Mouse (Mus musculus) CD4-positive, CD25-positive, alpha-beta regulatory T cell (primary cell): ENCODE data around the gene Wdfy3. TPM values are rescaled to one million over a fixed set of nuclear protein-coding genes. Genes with fewer than 3 reads are reported as not detected.

Experiments
- polyA plus RNA-seq: library from polyadenylated mRNA; unstranded; fragments of 100-300 nt; shearing (Covaris generic); gene quantifications from one replicate; pipeline ENCODE4 v1.2.1, GENCODE M21; 2017

Wdfy3 gene
- 0.12 TPM for polyA plus RNA-seq

DNA sequence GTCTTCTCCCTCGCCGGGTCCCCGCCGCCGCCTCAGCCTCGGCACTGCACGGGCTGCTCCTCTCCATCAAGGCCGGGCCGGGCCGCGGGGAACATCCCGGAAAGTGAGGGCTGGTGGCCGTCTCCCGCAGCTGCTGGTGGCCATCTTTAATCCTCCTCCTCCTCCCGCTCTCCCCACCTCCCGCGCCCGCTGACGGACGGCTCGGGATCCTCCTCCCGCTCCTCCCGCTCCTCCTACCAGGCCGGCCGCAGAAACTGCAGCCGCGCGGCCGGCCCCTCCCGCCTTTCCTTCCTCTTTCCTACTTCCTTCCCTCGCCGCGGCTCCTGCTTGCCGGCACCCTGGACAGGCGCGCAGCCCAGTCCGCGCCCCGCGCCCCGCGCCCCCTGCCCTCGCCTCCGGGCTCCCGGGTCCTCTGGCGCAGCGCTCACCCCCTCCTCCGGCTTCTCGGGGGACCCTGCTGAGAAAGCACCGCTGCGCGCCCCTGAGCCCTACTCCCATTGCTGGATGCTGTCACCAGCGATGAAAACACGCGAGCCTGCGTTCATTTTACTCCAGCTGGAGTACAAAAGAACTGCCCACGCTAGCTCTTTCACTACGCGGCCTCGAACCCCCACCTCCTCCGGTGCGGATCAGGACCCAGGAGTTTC lies at the start of gene Wdfy3:
Gene Wdfy3, minus strand, starts transcription at position 155 of the 647 bp plus-strand sequence.

